Mouse (Mus musculus): ENCODE measurements at regions not wholly inside any gene's neighbourhood (a gene's known extent, or its start where the extent isn't known, plus 50 kb on each side); places are given as distances from the start of the nearest gene placed in this dataset.
A peak's percentile ranks its signal among the peaks of the same experiment; 100 is the strongest.

DNA sequence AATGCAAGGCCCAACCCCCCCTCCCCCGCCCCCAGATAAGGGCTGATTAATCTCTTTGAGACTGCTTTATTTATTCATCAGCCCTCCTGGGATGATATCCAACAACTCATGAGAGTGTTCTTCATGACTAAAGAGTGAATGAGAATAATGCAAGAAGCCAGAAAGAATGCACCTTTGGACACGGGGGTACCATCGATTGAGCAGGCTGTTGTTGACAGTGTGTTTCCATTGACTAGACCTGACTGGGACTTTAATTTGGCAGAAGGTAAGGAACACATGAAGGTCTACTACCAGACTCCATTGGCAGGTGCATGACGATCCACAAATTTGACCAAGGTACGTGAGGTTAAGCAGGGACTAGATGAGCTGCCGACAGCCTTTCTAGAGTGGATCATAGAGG is 266.5 kb upstream of the Ell2 start:
- H3K4me2 ChIP-seq (ENCODE audit: low read depth), result no peak overlapping the region
- TF ChIP-seq TCF12 (IDR thresholded peaks at IDR 0.05; ENCODE audit: insufficient read depth, poor library complexity, severe bottlenecking) (no peak), SRF (IDR thresholded peaks at IDR 0.05; ENCODE audit: control insufficient read depth, insufficient read length, low read depth) (no peak), POLR2A (IDR thresholded peaks at IDR 0.05; ENCODE audit: insufficient read length, low read depth) (no peak), CEBPB (IDR thresholded peaks at IDR 0.05; ENCODE audit: insufficient read depth, poor library complexity, severe bottlenecking) (no peak), USF1 (IDR thresholded peaks at IDR 0.05; ENCODE audit: low read depth) (no peak), MYOG (IDR thresholded peaks at IDR 0.05; ENCODE audit: control insufficient read depth in 1 of 3, insufficient read depth in 1 of 3, insufficient read length in 2 of 3, low read depth in 2 of 3) (no peak), TCF3 (IDR thresholded peaks at IDR 0.05; ENCODE audit: insufficient read length, low read depth) (no peak), MAX (IDR thresholded peaks at IDR 0.05; ENCODE audit: low read depth) (no peak), E2F4 (IDR thresholded peaks at IDR 0.05; ENCODE audit: insufficient read depth) (no peak), MYOD1 (IDR thresholded peaks at IDR 0.05; ENCODE audit: control insufficient read depth in 1 of 3, insufficient read length in 2 of 3, low read depth in 2 of 3) (no peak), POLR2AphosphoS2 (IDR thresholded peaks at IDR 0.05; ENCODE audit: insufficient read length, low read depth) (no peak), REST (IDR thresholded peaks at IDR 0.05; ENCODE audit: insufficient read depth, insufficient read length) (no peak)
- no peak overlapping the region for H3ac ChIP-seq (ENCODE audit: control insufficient read depth, insufficient read length)
- no peaks in the 10 kb centered on the region for H3K27me3 ChIP-seq (ENCODE audit: control insufficient read depth, insufficient read depth, insufficient read length)
- H3K36me3 ChIP-seq (ENCODE audit: control insufficient read depth, insufficient read depth), result no peaks in the 10 kb centered on the region
- H3K79me2 ChIP-seq (ENCODE audit: control insufficient read depth, insufficient read depth), result no peaks in the 10 kb centered on the region
- no peak overlapping the region for H3K4me3 ChIP-seq

DNA sequence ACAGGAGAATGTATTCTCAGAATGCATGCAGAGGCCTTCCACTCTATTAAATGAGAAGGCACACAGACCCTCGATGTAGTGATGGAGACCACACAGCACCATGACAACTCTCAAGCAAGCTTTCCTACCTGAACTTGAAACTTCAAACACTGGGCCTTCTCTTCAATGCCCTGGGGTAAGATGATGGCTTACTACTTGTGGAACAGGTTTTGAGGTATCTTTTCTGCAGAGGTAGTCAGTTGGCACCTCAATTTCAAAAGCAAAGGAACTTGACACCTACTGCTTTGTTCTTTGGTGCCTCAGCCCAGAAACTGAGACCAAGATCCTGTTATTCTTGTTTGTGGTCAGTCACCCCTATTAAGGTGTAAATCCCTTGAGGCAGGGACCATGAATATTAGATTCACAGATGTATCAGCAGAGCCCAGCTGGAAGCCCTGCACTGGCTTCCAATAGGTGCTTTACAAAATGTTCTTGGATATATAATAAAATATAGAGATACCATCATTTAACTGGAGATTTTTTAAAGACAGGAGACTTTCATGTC is 246.2 kb upstream of the Ell2 start:
- TF ChIP-seq POLR2AphosphoS2 (IDR thresholded peaks at IDR 0.05; ENCODE audit: insufficient read length, low read depth) (no peak), E2F4 (IDR thresholded peaks at IDR 0.05; ENCODE audit: insufficient read depth) (no peak), MYOG (IDR thresholded peaks at IDR 0.05; ENCODE audit: control insufficient read depth in 1 of 3, insufficient read depth in 1 of 3, insufficient read length in 2 of 3, low read depth in 2 of 3) (no peak), USF1 (IDR thresholded peaks at IDR 0.05; ENCODE audit: low read depth) (no peak), TCF3 (IDR thresholded peaks at IDR 0.05; ENCODE audit: insufficient read length, low read depth) (no peak), CEBPB (IDR thresholded peaks at IDR 0.05; ENCODE audit: insufficient read depth, poor library complexity, severe bottlenecking) (no peak), POLR2A (IDR thresholded peaks at IDR 0.05; ENCODE audit: insufficient read length, low read depth) (no peak), REST (IDR thresholded peaks at IDR 0.05; ENCODE audit: insufficient read depth, insufficient read length) (no peak), MAX (IDR thresholded peaks at IDR 0.05; ENCODE audit: low read depth) (no peak), TCF12 (IDR thresholded peaks at IDR 0.05; ENCODE audit: insufficient read depth, poor library complexity, severe bottlenecking) (no peak), SRF (IDR thresholded peaks at IDR 0.05; ENCODE audit: control insufficient read depth, insufficient read length, low read depth) (no peak), MYOD1 (IDR thresholded peaks at IDR 0.05; ENCODE audit: control insufficient read depth in 1 of 3, insufficient read length in 2 of 3, low read depth in 2 of 3) (no peak)
- H3K79me2 ChIP-seq (ENCODE audit: control insufficient read depth, insufficient read depth), result no peaks in the 10 kb centered on the region
- no peaks in the 10 kb centered on the region for H3K36me3 ChIP-seq (ENCODE audit: control insufficient read depth, insufficient read depth)
- no peak overlapping the region for H3K4me3 ChIP-seq
- H3K4me2 ChIP-seq (ENCODE audit: low read depth), result no peak overlapping the region
- no peak overlapping the region for H3ac ChIP-seq (ENCODE audit: control insufficient read depth, insufficient read length)
- no peaks in the 10 kb centered on the region for H3K27me3 ChIP-seq (ENCODE audit: control insufficient read depth, insufficient read depth, insufficient read length)

DNA sequence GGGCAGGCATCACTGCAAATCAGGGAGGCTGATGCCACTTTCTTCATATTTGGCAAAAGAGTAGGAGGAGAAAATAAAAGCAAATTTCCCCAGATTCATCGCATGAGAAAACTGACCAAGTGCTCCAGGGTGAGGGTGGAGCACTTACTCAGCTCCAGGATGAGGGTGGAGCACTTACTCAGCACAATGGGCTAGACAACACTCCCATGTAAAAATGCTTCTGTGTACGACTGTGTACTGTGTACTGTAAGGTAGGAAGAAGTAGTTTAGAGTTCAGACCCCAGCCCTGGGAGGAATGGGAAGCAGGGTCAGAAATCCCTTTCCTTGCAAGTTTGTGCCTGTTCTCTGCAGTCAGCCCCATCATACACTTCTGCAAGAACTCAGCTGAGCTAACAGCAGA is 245.3 kb upstream of the Ell2 start:
- TF ChIP-seq USF1 (IDR thresholded peaks at IDR 0.05; ENCODE audit: low read depth) (no peak), SRF (IDR thresholded peaks at IDR 0.05; ENCODE audit: control insufficient read depth, insufficient read length, low read depth) (no peak), MYOD1 (IDR thresholded peaks at IDR 0.05; ENCODE audit: control insufficient read depth in 1 of 3, insufficient read length in 2 of 3, low read depth in 2 of 3) (no peak), TCF12 (IDR thresholded peaks at IDR 0.05; ENCODE audit: insufficient read depth, poor library complexity, severe bottlenecking) (no peak), TCF3 (IDR thresholded peaks at IDR 0.05; ENCODE audit: insufficient read length, low read depth) (no peak), E2F4 (IDR thresholded peaks at IDR 0.05; ENCODE audit: insufficient read depth) (no peak), POLR2AphosphoS2 (IDR thresholded peaks at IDR 0.05; ENCODE audit: insufficient read length, low read depth) (no peak), CEBPB (IDR thresholded peaks at IDR 0.05; ENCODE audit: insufficient read depth, poor library complexity, severe bottlenecking) (no peak)

DNA sequence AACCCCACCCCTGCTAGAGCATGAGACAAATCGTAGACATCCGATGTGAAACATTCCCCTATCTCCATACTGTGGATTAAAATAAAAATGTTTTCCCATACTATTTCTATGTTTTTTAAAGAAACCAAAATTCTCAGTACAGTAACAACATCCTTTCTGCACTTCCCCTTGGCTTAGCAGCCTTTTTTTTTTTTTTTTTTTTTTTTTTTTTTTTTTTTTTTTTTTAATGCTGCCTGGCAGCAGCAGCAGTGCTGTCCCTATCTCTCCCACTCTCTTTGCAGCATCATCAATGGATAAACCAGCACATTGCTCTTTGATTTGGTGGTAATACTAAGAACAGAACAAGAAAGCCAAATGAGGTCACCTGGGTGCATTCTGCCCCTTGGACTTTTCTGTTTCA is 239.3 kb upstream of the Ell2 start:
- H3K36me3 ChIP-seq (ENCODE audit: control insufficient read depth, insufficient read depth), result no peaks in the 10 kb centered on the region
- no peak overlapping the region for H3K4me3 ChIP-seq
- H3K4me2 ChIP-seq (ENCODE audit: low read depth), result no peak overlapping the region
- no peak overlapping the region for H3ac ChIP-seq (ENCODE audit: control insufficient read depth, insufficient read length)
- TF ChIP-seq E2F4 (IDR thresholded peaks at IDR 0.05; ENCODE audit: insufficient read depth) (no peak), POLR2A (IDR thresholded peaks at IDR 0.05; ENCODE audit: insufficient read length, low read depth) (no peak), POLR2AphosphoS2 (IDR thresholded peaks at IDR 0.05; ENCODE audit: insufficient read length, low read depth) (no peak), SRF (IDR thresholded peaks at IDR 0.05; ENCODE audit: control insufficient read depth, insufficient read length, low read depth) (no peak), TCF3 (IDR thresholded peaks at IDR 0.05; ENCODE audit: insufficient read length, low read depth) (no peak), CEBPB (IDR thresholded peaks at IDR 0.05; ENCODE audit: insufficient read depth, poor library complexity, severe bottlenecking) (no peak), REST (IDR thresholded peaks at IDR 0.05; ENCODE audit: insufficient read depth, insufficient read length) (no peak), USF1 (IDR thresholded peaks at IDR 0.05; ENCODE audit: low read depth) (no peak), MYOD1 (IDR thresholded peaks at IDR 0.05; ENCODE audit: control insufficient read depth in 1 of 3, insufficient read length in 2 of 3, low read depth in 2 of 3) (no peak), MYOG (IDR thresholded peaks at IDR 0.05; ENCODE audit: control insufficient read depth in 1 of 3, insufficient read depth in 1 of 3, insufficient read length in 2 of 3, low read depth in 2 of 3) (no peak), TCF12 (IDR thresholded peaks at IDR 0.05; ENCODE audit: insufficient read depth, poor library complexity, severe bottlenecking) (no peak), MAX (IDR thresholded peaks at IDR 0.05; ENCODE audit: low read depth) (no peak)
- H3K79me2 ChIP-seq (ENCODE audit: control insufficient read depth, insufficient read depth), result no peaks in the 10 kb centered on the region
- H3K27me3 ChIP-seq (ENCODE audit: control insufficient read depth, insufficient read depth, insufficient read length), result no peaks in the 10 kb centered on the region

More for the DNA sequence above, 245.3 kb upstream of the Ell2 start:
- no peaks in the 10 kb centered on the region for H3K36me3 ChIP-seq (ENCODE audit: control insufficient read depth, insufficient read depth)
- no peaks in the 10 kb centered on the region for H3K79me2 ChIP-seq (ENCODE audit: control insufficient read depth, insufficient read depth)
- no peak overlapping the region for H3K4me3 ChIP-seq
- no peak overlapping the region for H3ac ChIP-seq (ENCODE audit: control insufficient read depth, insufficient read length)
- H3K27me3 ChIP-seq (ENCODE audit: control insufficient read depth, insufficient read depth, insufficient read length), result no peaks in the 10 kb centered on the region
- peak overlapping the region; percentile 34 for H3K4me2 ChIP-seq (ENCODE audit: low read depth)
